Mouse (Mus musculus): Measurements from ENCODE around the gene Lhfp.
"Not testable (repeated sequence)": the region's sequence is repeated elsewhere in the genome, so short reads cannot be mapped to it uniquely, and the experiment has no call there.

Lhfp gene

DNA sequence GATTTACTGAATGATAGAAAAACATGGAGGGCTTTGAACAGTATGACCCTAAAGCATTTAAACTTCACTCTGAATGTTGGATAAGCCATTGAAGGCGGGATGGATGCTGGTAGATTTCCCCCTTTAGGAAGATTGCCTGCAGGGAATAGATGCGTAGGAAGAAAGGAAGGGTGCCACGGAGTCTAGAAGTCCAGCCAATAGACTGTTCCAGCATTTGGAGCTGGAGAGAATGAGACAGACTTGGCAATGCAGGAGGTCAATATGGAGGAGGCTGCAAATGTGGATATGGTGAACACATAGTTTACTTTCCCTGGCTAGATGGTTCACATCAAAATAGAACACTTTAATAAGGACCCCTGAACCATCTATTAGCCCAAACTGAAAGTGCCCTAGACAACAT lies 58.9 kb downstream of the Lhfp start:
- DNase-seq (ENCODE audit: low spot score in 2 of 2), result no peak

DNA sequence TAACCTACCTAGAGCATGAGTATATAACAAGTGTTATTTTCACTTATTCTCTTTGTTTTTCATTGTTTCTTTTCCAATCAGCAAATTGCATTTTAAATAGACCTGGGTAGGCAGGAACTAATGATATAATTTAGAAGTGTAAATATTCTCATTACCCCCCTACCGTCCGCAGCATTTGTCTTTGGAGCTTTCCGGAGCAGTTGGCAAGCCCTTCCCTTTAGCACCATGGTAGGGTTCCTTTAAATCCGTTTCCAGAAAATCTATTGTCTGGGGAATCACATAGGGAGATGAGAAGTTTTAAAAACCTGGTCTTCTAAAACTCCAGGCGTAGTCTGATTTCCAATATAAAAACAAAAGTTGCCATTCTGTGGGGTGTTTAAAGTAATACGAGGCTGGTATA lies 59.5 kb downstream of the Lhfp start:
- no peak for DNase-seq (ENCODE audit: low spot score in 2 of 2)

DNA sequence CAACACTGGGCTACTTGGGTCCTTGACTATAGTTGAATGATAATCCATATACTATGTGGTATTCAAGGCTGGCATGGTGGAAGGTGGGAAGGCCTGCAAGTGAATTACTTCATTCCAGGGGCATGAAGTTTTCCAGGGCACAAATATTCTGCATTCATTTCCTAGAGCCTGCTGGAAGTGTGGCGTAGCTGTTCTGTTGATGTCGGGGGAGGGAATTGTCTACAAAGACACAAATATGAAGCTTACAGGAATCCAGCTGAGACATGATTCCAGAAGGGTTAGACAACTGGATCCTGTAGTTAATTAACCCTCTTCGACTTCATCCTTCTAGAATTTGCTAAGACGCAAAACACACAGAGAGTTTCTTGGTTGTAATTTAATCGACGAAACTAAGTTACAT lies 60.4 kb downstream of the Lhfp start:
- DNase-seq (ENCODE audit: low spot score in 2 of 2), result no peak

DNA sequence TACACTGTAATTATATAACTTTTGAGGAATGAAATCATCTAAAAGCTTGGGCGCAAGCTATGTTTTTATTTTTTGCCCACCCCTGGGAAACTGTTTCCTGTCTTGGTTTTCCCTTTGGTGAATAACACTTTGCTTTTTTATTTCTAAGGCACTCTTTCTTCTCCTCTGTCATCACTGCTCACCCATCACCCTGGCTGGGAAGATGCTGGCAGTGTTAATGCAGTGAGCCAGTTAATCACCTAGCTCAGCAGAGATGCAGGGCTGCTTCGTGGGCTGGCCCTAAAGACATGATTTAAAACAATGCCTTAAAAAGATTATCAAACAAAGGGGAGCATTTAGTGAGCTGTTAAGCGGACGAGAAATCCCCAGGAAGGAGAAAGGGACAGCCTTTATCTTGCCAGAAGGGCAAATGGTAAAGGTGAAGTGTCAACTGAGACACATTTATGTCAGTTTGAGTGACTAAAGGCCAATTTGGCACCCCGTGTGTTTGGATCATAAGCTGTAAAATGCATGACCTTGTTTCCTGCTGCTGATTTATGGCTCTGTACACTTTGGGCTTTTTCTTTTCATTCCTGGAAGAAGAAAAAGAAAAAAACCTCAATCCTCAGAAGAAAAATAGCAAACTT lies 60.9 kb downstream of the Lhfp start:
- DNase-seq (ENCODE audit: low spot score in 2 of 2), result no peak

DNA sequence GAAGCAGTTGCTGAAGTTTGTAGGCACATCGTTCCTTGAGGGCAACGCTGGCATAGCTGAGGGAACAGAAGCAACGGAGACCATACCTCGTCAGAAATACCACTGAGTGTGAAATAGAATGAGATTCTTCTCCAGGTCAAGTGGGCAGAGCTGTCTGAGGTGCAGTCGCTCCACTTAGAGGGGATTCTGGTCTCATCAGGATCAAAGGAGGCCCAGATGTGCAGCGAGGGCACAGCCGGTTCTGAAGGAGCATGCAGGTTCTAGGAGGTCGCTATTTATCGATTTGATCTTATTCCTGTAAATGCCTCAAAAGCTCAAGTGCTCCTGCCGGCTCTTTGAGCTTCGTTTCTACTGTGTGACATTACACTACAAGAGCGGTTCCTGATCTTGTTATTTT lies 61.4 kb downstream of the Lhfp start:
- no peak for DNase-seq (ENCODE audit: low spot score in 2 of 2)

DNA sequence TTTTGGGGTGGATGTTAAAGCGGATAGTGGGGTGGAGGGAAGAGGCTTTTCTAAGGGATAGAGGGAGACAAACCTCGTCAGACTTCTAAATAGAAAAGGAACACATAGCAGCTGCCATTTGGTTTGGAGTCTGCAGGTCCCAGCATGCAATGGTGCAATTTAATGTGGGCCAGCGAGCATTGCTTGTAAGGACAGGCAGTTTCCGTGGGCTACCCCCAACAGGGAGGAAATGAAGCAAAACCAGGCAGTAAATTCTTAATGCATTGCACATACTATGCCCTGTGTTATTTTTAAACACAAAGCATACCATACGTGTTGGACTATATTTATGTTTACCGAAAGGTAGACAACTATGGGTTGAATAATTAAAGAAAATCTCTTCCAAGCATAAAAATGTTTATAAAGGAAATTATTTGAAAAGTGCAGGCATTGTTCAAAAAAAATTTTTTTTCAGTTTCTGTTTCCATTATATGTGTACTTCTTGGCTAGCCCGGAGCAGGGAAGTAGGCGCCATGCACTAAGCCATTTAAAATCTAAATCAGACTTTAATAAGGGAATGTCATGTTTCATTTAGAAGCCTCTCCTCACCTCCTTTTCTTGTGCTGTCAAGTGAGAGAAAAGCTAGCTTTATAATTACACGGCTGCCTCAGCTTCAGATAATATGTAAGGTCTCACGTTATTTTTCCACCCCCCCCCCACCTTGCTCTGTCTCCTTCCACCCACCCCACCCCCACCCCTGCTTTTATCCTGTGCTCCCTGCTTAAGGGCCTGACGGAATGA lies 67.5 kb downstream of the Lhfp start:
- no peak for DNase-seq (ENCODE audit: low spot score in 2 of 2)

DNA sequence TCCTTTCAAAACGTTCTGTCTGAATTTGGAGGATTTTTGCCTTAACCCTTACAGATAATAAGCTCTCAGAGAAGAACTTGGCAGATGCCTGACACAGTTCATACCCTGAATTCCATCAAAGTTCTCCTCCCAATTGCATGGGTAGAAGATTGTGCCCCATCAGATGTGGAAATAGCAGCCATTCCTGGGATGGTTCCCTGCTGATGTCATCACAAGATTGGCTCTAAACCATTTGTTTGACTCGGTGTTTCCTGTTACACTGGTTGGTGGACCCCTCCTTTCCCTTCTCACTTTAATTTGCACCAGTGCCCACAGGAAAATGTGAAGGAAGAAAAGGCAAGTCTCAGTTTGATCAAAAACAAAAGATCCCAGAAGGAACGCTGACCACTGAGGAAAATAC lies 68.6 kb downstream of the Lhfp start:
- DNase-seq (ENCODE audit: low spot score in 2 of 2), result no peak

DNA sequence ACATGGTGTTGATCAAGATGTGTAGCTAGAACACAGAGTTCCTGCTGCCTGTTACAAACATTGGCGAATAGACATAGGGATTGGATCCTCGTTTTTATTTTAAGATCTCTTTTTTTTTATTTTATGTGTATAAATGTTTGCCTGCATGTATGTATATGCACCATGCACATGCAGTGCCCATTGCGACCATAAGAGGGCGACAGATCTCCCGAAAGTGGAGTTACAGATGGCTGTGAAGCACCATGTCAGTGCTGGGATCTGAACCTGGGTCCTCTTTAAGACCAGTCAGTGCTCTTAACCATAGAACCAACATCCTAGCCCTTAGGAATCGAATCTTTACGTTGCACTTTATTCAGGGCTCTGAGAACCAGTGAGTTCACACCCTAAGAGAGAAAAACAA lies 70.7 kb downstream of the Lhfp start:
- no peak for DNase-seq (ENCODE audit: low spot score in 2 of 2)

DNA sequence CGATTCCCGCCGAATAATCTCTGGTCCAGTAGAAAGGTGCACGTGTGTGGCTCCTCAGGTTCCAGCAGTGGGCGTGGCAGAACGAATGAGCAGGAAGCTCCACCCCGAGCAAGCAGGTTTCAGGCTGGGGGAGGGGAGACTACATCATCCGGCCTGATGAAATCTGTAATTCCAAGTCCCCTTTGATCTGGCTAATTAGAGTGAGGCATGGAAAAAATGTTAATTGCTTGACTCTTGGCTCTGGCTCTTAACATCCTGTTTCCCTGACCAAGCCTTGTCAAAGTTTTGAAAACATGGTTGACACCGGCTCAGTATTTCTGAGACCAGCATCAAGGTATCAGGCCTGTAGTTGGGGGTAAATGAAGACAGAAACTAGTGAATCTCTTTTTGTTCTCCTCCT lies 77.4 kb downstream of the Lhfp start:
- DNase-seq (ENCODE audit: low spot score in 2 of 2), result not testable (repeated sequence)

DNA sequence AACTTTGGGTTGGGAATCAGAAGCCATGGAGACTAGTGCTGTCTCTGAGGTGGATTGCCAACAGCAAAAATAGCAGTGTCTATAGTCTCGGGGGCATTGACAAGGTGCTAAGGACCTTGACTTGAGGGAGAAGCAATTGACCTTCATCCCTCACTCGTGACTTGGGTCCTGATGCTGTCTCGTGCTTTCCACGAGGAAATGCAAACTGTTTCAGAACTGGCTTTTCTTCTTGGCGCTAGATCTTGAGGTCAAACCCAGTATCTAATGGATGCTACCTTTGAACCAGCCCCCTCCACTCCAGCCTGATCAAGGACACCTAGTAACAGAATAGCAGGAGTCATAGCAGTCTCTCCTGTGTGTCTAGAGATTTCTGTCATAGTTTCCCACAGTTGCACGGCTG lies 78.7 kb downstream of the Lhfp start:
- no peak for DNase-seq (ENCODE audit: low spot score in 2 of 2)

DNA sequence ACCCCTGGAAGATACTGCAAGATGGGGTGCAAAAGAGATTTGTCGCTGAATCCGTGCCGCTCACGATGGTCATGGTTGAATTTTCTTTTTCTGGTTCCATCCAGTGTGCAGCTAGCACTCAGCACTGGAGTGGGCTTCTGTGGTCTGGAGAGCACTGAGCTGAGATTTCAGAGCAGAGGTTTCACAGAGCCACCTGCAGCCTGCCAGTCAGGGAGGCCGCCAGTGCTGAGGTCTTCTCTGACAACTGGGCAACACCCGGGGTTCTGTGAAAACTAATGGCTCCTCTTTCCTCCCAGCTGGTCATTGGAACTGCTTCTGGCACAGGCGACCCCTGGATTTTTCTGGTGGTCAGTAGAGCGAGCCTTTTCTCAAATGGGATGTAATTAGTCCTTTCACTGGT lies 84.2 kb downstream of the Lhfp start:
- no peak for DNase-seq (ENCODE audit: low spot score in 2 of 2)

DNA sequence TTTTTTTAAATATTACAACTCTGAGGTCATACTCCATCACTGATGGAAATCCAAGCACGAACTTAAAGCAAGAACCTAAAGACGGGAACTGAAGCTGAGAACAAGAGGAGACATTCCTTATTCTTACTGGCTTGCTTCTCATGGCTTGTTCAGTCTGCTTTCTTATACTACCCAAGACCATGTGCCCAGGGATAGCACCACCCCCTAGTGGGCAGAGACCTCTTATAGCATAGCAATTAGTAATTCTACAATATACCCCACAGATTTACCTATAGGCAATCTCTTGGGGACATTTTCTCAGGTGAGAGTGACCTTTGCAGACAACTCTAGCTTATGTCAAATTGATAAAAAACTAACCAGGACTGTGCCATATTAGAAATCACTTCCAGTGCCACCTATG lies 97.5 kb downstream of the Lhfp start:
- DNase-seq (ENCODE audit: low spot score in 2 of 2), result no peak

DNA sequence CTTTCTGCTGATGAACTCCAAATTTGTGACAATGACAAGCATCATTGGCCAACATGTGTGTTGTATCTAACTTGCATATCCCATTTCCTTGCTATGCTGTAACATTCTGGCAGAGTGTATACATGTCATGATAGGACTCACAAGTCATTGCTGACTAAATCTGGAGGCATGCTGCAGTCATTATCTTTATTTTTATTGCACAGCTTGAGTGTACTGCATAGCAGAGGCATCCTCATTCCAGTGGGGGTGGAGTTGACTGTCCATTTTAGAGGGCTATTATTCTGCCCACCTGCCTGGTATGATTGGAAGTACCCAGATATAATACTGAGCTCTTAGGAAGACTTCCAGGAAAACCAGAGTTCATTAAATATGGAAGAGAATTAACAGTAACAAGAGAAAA lies 97.9 kb downstream of the Lhfp start:
- DNase-seq (ENCODE audit: low spot score in 2 of 2), result no peak

DNA sequence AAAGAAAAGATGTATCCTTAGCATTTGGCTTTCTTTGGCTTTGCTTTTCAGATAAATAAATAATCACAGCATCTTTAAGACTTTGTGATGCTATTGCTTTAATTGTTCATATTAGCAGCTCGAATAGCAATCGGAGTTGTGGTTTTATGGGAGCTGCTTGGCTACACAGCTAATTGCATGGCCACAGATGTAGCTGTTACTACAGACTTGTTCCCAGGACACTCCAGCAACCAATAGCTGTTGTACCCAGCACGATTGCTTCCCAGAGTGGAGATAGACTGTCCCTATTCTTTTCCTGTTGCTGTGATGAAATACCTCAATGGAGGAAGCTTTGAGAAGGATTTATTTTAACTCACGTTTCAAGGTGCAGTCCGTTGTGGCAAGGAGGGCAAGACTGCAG lies 98.3 kb downstream of the Lhfp start:
- no peak for DNase-seq (ENCODE audit: low spot score in 2 of 2)

DNA sequence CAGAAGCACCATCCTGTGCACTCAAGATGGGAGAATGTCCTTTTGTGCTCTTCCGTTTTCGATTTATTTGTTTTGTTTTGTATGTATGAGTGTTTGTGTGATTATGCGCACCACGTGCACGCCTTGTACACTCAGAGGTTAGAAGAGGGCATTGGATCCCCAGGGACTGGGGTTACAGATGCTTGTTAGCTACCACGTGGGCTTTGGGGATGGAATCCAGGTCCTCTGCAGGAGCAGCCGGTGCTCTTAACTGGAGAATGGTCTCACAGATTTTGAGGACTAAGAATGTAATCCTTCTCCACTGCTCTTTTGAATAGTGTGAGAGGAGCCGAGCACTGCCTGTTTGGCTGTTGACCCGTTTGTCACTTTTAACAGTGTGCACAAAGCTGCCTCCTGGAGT lies 101.2 kb downstream of the Lhfp start:
- DNase-seq (ENCODE audit: low spot score in 2 of 2), result no peak

DNA sequence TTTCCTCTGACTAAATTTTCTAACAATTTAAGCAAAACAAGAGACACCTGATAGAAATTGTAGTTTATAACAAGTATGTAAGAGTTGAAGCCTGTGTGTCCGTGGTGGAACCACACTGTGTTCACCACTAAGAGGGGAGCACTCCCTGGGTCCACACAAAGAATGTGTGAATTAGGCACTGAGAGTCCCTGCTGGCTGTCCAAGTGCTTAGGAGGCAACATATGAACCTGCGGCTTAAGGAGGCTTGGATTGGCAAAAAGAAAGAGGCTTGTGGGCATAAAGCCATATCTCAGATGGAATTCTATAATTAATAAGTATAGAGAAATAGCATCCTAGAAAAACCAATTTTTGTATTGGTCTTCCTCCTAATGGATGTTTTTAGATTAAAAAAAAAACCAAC lies 104.2 kb downstream of the Lhfp start:
- DNase-seq (ENCODE audit: low spot score in 2 of 2), result no peak

DNA sequence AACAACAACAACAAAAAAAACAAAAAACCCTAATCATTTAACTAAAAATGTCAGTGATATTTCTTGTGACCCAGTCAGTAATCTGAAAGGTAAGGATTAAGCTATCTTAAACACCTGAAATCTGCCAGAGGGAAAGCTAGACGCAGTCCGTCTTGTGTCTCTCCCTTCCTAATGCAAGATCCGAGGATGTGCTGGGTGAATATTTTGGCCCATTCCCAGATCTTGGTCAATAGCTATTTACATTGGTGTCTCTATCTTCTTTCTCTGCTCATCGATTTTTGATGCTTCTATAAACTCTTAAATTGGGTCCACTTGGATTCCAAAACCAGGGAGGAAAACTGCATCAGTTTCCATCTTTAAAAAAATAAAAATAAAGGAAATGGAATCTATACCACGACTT lies 104.6 kb downstream of the Lhfp start:
- no peak for DNase-seq (ENCODE audit: low spot score in 2 of 2)

DNA sequence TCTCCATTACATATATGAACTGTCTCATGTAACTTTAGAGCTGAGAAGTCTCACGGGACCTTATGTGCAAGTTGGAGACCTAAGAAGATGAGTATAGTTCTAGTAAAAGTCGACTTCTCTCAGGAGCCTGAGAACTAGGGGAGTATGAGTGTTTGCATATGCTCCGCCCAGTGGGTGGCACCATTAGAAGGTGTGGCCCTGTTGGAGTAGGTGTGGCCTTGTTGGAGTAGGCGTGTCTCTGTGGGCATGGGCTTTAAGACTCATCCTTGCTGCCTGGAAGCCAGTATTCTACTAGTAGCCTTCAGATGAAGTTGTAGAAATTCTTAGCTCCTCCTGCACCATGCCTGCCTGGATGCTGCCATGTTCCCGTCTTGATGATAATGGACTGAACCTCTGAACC lies 105.7 kb downstream of the Lhfp start:
- no peak for DNase-seq (ENCODE audit: low spot score in 2 of 2)

DNA sequence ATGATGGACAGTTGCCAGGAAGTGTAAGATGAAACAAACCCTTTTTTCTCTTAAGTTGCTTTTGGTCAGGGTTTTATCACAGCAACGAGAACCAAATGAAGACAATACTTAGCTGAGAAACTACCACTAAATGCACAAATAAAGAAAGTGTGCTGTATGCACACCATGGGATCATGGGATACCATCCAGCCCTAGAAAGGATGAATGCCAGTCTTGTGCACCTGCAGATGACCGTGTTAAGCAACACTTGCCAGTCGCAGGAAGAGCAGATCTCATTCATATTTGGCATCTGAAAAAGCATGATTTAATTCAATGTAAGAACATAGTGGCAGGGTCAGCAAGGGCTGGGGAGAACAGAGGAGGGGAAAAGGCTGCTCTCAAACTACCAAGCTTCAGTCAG lies 107.4 kb downstream of the Lhfp start:
- DNase-seq (ENCODE audit: low spot score in 2 of 2), result no peak

DNA sequence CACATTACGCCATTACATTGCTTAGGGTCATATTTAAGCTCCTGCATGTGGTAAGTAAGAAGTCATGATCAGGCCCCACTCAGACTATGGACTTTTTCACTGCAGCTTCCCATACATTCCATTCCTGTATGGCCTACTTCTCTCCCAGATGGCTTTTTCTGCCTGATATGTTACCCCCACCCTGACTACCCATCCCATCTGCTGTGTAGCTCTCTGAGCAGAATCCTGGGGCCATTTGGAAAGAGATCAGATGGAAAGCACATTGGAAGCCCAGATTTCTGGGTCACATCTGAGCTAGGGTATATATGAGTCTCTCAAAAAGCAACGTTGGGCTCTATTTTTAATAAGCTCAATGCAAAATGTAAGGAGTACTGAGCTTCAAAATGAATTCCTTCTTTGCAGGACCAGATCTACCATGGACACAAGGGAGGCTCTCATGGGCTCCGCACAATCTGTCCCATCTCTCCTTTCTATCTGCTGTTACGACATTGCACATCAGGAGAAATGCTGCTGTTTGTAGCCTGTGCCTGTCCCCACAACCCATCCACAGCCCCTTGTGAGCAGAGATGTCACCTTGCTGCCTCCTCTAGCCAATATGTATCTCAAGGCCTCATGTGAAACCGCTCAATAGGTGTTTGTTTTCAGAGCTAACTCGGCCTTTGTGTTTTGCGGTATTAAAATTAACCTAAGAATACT lies 108.4 kb downstream of the Lhfp start:
- no peak for DNase-seq (ENCODE audit: low spot score in 2 of 2)

DNA sequence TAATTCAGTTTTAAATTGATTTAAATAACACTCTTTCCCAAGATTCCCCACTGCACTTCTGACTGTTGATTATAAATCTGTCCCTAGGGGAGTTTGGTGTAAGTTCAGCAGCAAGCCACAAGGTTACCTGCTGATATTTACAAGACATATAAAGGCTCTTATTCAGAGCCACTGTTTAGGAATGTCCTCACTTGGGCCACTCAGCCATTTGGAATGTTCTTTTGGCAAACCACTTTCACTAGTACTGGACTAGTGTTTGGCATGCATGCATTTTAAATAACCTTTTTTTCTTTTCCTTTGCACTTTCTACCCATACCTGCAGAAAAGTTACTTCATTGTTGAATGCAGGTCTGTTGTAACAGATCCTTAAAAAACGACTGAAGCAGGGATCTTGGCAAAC lies 109.8 kb downstream of the Lhfp start:
- DNase-seq (ENCODE audit: low spot score in 2 of 2), result no peak

DNA sequence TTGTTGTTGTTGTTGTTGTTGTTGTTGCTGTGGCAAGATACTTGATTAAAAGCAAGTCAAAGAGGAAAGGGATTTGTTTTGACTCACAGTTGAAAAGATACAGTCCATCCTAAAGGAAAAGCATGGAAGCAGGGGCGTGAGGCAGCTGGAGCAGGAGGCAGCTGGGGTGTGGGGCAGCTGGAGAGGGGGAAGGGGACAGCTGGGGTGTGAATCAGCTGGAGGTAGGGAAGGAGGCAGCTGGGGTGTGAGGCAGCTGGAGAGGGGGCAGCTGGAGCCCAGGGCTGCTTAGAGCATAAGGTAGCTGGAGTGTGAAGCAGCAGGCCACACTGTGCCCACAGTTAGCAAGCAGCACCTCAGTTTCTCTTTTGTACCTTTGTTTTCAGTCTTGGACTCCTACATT lies 110.3 kb downstream of the Lhfp start:
- DNase-seq (ENCODE audit: low spot score in 2 of 2), result no peak

DNA sequence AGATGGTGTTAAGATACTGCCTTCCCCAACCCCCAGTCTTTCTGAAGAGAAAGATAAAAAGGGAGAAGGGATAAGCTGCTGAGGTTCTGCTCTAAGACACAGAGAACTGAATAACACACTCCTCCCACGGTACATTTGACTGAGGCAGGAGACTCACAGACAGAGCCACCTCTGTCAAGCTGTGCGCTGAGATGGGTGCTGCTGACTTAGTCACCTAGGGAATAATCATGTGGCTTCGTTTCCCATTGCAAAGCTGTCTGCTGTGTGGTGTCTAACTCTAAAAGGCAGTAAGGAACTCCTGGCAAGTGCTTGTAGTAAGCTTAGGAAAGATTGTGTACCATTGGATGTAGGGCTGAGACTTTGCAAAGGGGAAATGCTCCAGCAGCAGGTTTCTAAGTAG lies 120.6 kb downstream of the Lhfp start:
- DNase-seq (ENCODE audit: low spot score in 2 of 2), result peak; percentile 60 to 63
